Mouse (Mus musculus) megakaryocyte-erythroid progenitor cell, adult 5-6 weeks (primary cell): Measurements from ENCODE around the gene Pitpnm1. TPM values are rescaled to one million over a fixed set of nuclear protein-coding genes. Genes with fewer than 3 reads are reported as not detected.

ENCODE experiments used
- ATAC-seq: replicated peaks from 2 replicates; pipeline ENCODE4 v1.8.0; 2016; ENCODE audit warnings: mild to moderate bottlenecking, inconsistent platforms; ENCODE audit not compliant: severe bottlenecking, poor library complexity, low FRiP score, low TSS enrichment
- total RNA-seq, 2 experiments: library from RNA; stranded (forward) in 1 of 2; stranded (reverse) in 1 of 2; fragments of 200-1000, 215-1000 nt in 1 of 2; fragments of >200 nt in 1 of 2; fragmentation: Nextera tagmentation in 1 of 2; gene quantifications; 2 replicates each; pipeline ENCODE4 v1.2.3; 2014 to 2017

Pitpnm1 gene
- total RNA-seq, 2 experiments from 2014 or later, result 7.7 to 42.3 TPM

DNA sequence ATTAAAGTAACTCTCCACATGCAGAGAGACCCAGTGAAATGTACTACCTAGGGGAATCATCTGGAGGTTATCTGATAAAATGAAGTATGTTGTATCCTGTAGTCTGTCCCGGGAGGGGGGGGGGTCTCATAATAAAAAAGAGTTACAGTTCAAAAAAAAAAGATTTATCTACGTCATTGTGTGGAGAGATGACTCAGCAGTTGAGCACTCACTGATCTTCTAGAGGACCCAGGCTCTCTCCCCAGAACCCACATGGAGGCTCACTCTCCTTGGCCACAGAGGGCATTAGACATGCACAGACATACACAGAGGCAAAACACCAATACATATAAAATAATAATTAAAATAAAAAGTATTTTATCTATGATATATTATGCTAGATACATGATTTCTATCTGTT lies 8.4 kb upstream of the Pitpnm1 start:
- no peak for ATAC-seq

DNA sequence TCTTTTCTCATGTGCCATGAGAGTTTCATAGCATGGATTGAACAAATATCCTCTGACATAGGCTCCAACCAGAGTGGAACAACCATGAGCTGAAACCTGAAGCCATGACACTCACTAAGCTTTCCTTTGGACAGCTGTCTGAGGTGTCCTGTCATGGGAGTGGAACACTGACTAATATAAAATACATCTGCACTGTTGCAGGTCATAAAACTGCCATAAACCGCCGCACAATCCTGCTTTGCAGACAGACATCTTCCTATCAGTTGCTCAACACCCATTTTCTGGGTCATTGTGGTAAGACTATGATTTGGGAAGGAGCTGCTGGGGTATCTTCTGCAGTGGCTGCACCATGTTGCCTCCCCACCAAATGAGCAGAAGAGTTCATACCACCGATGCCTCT lies 7.0 kb upstream of the Pitpnm1 start:
- no peak for ATAC-seq

DNA sequence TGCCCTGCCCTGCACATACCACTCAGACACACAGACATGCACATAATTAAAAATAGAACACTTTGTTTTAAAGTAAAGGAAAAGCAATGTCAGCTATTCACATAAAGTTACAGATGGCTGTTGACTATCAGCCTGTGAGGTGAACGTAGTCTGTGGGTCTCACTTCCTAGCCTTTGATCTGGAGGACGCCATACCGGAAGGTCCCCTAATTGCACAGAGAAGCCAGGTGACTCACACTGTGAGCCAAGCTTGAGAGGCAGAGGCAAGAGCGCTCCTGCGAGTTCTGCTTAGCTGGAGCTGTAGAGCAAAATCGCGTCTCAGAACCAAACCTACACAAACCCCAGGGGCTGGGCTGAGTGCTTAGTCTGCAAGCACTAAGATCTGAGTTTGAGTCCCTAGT lies 6.0 kb upstream of the Pitpnm1 start:
- ATAC-seq, result no peak

DNA sequence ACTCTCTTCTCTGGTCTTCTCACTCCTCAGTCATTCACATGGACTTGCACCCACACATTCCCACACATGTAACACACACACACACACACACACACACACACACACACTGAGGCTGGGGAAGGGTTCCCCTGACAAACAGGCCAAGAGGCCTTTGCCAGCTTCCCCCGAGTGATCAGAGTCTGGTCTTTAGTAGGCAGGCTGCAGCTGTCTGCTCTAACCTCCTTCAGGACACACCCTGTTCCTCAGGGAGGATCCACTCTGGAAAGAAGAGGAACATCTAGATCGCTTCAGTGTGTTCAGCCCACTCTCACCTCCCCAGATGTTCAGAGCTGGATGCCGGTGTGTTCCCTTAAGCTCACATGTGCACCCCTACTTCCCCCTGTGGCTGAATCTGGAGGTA lies 5.5 kb upstream of the Pitpnm1 start:
- ATAC-seq, result no peak

DNA sequence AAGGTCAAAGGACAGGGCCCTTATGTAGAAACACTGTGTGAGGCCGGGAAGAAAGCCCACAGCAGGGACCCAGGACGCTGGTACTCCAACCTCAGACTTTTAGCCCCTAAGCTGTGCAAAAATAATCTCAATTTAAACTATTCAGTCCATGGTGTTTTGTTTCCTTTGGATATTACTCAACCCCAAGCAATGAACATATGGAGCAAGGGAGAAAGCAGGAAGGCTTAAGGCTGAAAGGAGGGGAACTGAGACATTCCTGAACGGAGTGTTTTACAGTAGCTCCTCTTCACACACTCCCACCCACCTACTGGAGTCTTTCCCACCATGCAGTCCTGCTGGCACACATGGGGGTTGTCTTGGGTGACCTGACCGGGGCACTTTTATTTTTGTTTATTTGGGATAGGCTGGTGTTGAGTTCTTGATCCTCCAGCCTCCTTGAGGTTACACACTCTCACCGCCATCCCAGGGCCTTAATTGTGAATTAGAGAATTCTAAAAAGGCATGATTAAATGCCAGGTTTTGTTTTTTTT lies 5.0 kb upstream of the Pitpnm1 start:
- ATAC-seq, result no peak

DNA sequence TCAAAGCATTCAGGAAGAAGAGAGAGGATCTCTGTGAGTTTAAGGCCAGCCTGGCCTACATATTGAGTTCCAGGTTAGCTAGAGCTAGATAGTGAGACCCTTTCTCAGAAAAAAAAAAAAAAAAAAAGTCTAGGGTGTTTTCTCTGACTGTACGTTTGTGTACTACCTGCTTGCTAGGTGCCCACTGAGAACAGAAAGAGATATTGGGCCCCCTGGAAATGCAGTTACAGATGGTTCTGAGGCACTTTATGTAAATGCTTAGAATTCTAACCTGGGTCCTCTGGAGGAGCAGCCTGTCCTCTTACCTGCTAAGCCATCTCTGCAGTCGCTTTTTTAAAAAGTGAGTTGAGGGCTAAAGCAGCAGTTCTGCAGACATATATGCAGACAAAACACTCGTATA lies 4.0 kb upstream of the Pitpnm1 start:
- no peak for ATAC-seq

DNA sequence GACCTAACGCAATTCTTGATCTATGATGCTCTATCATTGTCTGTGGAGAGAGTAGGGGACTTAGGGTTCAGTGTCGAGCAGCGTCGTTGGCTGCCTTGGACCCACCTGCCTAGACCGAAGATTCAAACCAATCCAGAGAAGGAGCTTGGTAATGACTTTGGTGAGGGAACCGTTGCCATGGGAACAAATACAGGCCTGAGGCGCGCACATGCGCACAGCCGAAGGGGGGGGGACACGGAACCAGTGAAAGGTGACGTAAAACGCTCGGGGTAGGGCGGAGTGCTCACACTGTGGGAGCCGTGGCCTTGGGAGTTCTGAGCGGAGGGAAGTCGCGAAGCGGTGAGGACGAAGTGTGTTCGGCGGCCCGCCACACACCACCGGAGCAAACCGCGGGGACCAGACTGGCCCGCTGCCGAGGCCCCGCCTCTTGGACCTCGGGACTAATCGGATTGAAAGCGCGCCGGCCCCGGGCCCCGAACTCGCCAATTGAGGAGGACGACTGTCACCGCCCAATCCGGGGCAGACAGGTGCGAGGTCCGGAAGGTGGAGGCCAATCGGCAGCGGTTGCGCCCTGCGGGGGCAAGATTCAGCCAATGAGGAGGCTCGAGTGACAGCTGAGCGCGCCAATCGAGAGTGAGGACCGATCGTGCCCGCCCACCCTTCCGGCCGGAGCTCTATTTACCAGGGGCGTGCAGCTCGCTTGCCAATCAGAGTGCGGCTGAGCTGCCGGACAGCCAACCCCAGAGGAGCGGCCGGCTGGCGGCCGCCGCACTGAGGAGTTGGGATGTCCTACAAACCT lies 3.0 kb upstream of the Pitpnm1 start, which contains the start of gene Cdk2ap2:
Gene Cdk2ap2, plus strand, starts transcription at position 541 of the 799 bp plus-strand sequence.
- peak; percentile 86 for ATAC-seq

DNA sequence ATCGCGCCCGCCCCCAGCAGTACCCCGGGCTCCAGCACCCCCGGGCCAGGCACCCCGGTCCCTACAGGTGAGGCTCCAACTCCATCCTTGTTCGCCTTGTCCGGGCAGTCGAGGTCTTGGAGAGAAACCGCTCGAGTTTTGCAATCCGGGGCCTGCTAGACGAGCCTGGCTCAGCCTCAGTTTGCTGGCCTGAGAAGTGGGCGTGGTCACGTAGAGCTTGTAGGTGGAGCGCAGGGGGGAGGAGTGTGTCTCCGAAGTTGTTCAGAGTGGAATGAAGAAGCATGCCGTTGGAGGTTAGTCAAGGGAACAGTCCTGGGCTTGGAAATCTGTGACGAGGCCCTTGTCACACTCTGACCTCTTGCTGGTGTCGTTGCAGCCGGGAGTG lies 2.4 kb upstream of the Pitpnm1 start:
- peak; percentile 40 for ATAC-seq

DNA sequence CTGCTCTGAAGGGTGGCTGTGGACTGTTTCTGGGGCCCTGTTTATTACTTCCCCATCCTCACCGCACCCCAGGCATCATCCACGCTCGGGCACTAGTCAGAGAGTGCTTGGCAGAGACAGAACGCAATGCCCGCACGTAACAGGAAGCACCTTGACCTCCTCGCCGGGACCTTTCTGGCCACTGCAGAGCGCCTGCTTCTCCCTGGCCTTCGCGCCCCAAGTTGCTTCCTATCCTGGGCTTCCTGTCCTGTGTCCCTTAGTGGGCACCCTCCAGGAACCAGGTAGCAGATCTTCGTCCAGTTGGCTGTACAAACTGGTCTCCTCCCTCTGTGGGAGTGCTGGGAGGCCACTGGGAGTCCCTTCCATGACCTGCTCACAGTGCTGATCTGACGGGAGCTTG lies 1.4 kb upstream of the Pitpnm1 start:
- ATAC-seq, result no peak

DNA sequence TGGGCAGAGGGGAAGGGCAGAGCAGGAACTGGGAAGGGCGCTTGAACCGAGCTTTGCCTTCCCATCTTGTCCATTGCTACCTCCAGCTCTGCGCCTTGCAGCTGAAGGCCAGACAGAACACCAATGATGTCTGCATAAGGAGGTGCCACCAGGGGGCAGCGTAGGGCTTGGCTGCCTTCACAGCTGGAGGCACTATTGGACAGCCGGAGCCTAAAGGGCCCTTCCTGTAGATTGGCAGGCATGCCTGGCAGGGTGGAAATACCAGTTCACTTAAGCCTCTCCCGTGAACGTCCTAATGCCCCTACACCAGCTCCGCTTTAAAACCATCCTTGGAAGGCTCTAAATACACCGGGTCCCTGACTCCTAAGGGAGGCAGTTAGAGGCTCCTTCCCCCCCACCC lies 742 bp upstream of the Pitpnm1 start:
- ATAC-seq, result peak; percentile 48; the same call in 1 of the 2 replicates

DNA sequence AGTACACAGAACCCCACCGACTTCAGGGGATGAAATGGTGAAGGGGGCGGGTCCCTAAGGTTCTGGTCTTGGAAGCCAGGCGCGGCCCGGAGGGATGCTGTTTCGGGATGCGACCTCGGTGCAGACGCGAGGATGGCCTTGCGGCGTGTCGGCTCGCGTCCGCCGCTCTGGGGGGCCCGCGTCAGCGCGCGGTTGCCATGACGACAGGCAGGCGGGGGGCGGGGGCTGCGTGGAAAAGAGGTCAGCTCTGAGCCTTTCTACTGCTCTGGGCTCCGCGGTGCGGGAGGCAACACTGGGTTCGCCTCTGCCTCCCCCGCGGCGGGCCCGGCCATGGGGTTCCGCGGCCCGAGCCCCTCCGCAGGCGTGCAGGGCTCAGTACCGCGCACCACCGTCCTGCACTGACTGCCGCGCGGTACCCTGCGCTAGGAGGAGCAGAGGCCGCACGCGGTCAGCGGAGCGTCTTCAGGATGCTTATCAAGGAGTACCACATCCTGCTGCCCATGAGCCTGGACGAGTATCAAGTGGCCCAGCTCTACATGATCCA lies 992 bp downstream of the Pitpnm1 start:
- no peak for ATAC-seq

DNA sequence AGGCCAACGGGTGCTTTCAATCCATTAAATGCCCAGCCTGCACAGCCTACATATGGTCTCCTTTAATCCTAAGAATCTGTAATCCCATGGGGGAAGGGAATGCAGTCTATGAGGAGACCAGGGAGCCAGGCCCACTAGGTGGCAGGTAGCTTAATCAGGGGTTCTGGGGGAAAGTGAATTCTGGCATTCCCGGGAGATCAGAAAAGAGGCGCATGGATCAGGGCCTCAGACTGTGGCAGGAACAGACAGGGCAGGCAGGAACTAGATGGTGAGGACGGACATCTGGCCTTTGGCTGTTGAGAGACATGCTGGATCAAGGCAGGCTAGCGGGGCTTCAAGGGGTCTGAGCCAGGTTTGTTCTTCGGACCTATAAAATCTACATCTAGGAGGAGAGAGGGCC lies 1.7 kb downstream of the Pitpnm1 start:
- no peak for ATAC-seq

DNA sequence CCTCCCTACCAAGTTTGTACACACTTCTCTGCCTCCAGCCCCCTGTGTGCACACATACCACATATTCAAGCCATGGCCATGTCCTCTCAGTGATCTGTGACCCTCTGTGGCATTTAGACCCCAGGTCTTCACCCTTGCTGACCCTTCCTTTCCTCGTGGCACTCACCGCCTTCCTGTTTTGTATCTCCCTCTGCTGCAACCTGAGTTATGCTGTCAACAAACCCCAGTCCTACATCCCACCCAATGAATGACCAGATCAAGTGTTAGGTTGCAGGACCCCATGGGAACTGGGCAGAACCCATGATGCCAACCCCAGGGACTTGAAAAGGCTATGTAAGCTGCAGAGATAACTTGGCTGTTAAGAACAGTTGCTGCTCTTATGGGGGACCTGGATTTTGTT lies 2.3 kb downstream of the Pitpnm1 start:
- no peak for ATAC-seq

DNA sequence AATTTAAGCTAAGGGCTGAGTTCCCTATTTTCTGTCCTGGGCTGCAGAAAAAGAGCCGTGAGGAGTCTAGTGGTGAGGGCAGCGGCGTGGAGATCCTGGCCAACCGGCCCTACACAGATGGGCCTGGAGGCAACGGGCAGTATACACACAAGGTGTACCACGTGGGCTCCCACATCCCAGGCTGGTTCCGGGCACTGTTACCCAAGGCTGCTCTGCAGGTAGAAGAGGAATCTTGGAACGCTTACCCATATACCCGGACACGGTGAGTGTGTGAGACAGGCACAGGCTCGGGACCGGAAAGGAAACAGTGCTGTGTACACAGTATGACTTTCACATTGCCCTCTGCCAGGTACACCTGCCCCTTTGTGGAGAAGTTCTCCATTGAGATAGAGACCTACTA lies 2.8 kb downstream of the Pitpnm1 start:
- no peak for ATAC-seq

DNA sequence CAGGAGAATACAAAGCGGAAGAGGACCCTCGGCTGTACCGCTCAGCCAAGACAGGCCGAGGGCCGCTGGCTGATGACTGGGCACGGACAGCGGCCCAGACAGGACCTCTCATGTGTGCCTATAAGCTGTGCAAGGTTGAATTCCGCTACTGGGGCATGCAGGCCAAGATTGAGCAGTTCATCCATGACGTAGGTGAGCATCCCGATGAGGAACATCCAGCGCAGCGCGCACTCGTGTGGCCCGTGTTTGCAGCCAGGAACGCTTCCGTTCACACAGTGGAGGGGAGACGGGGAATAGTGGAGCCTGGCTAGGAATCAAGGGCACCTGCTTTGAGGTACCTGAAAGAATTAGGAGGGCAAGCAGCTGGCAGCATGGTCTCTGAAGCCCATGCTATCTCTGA lies 3.5 kb downstream of the Pitpnm1 start:
- no peak for ATAC-seq

DNA sequence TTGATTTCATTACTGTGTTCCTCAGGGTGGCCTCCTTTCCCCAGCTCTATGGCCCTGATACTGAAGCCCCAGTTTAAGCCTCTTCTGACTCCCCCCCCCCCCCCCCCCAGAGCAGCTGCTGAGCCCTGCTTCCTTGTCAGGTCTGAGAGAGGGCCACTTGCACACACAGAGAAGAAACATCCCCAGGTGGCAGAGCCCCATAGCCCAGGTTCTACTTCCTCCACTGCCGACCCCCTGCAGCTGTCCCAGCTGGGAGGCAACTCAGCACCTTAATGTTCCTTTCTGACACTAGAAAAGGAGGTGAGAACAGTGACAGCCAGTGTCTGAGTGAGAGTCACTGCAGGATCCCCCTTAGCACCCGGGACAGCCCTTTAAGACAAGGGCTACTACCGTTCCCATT lies 4.0 kb downstream of the Pitpnm1 start:
- ATAC-seq, result no peak

DNA sequence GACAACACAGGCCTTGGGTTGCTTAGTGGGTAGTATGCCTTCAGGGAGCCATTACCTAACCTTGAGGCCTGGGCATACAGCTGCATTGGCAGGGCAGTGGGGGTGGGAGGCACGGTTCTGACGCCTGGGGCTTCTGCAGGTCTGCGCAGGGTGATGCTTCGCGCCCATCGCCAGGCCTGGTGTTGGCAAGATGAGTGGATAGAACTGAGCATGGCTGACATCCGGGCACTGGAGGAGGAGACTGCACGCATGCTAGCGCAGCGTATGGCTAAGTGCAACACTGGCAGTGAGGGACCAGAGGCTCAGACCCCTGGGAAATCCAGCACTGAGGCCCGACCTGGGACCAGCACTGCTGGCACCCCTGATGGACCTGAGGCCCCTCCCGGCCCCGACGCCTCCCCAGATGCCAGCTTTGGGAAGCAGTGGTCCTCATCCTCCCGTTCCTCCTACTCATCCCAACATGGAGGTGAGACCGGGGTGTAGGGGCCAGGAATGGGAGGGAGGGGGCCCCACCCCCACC lies 4.9 kb downstream of the Pitpnm1 start:
- ATAC-seq, result no peak

DNA sequence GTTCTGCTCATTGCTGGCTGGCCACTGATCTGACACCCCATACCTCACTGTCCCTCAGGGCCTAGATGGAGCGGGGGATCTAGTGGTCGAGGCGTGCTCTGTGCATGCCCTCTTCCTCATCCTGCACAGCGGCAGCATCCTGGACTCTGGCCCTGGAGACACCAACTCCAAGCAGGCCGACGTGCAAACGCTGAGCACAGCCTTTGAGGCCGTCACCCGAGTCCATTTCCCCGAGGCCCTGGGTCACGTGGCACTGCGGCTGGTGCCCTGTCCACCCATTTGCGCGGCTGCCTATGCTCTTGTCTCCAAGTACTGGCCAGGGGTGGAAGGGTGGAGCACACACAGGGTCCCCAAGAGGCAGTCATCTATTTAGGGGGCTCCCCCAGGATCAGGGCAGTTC lies 6.9 kb downstream of the Pitpnm1 start:
- no peak for ATAC-seq

DNA sequence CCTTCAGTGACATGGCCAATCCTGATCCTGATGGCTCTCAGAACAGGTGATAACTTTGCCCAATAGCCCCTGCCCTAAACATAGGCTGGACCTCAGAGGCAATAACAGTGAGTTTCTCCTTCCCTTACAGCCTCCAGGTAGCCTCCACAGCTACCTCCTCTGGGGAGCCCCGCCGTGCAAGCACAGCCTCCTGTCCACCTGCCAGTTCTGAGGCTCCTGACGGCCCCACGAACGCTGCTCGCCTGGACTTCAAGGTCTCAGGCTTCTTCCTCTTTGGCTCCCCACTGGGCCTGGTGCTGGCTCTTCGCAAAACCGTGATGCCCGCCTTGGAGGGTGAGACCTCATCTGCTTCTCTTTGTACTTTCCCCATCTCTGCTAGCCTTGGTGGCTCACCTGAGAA lies 8.7 kb downstream of the Pitpnm1 start:
- ATAC-seq, result no peak

DNA sequence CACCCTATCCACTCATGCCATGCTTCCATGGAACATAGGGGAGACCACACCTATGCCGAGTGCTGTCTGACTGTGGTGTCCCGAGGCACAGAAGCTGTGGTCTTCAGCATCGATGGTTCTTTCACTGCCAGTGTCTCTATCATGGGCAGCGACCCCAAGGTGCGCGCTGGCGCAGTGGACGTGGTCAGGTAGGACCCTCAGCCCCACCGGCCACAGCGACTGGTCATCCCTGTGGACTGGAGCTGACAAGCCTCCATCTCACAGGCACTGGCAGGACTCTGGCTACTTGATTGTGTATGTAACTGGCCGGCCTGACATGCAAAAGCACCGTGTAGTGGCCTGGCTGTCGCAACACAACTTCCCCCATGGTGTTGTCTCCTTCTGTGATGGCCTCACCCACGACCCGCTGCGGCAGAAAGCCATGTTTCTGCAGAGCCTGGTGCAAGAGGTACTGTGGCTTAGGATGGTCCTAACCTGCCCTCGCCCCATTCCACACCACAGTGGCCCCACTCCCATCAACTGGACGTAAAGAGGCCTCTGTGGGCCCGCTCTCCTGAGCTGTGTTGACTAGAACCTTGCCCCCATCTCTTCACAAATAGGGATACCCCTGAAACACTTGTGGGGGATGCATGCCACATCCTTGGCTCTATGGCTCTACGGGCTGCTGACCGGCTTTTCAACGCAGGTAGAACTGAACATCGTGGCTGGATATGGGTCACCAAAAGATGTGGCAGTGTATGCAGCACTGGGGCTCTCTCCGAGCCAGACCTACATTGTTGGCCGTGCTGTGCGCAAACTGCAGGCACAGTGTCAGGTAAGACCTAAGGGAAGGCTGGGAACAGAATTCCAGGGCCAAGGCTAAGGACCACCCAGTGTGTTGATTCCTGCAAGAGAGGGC lies 12.5 kb downstream of the Pitpnm1 start:
- ATAC-seq, result no peak
